Mouse (Mus musculus) lung, postnatal 36 days (tissue): ENCODE measurements around the gene C1qtnf3.

Experiments used
- DNase-seq: peaks from one replicate; pipeline ENCODE4 v3.0.0; 2022; ENCODE audit warnings: mixed read lengths

The C1qtnf3 gene

DNA sequence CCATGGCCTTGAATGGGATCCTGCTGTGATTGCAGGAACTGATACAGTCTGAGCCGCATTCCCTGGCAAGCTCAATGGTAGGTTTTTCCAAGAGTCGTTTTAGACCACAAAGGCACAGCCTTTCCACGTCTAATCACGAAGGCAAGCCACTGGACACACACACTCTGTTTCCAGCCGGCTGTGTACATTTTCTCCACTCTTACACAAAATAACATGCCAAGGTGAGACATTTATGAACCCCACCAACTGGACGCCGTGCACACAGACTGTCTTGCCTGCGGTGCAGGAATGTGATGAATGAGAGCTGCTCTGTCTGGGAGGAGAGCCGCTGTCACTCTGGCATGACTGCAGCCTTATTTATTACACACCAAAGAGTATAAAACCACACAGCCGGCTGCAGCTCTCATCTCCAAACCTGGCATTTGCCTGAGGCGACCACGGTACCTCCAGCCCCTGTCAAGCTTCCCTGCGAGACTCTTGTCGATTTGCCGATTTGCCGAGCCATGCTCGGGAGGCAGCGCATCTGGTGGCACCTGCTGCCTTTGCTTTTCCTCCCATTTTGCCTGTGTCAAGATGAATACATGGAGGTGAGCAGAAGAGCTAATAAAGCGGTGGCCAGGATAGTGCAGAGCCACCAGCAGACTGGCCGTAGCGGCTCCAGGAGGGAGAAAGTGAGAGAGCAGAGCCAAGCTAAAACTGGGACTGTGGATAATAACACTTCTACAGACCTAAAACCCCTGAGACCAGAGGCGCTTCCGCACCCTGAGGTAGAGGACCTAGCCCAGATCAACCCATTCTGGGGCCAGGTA is at the start of gene C1qtnf3:
Gene C1qtnf3, plus strand, starts transcription at position 382 of the 809 bp plus-strand sequence.
- DNase-seq = no peak

DNA sequence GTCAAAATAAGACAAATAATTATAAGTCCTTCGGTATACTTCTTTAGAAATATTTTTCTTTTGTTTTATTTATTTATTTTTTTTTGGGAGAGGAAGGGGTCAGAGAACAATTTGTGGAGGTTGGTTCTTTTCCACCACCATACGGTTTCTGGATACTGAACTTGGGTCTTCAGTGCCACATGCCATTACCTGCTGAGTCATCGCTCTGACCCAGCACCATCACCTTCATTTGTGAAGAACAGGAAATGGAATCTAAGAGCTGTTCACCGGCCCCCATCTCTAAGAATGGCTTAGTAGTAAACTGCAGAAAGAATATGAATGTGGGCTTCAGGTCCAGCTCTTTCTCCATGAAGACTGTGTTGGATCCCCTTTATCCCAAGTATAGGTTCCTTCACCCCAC is 49.8 kb upstream of the C1qtnf3 start:
- DNase-seq = no peak

- no peak for DNase-seq
Observed at GRCm38 (mm10) chr15:10916611-10917311, 35.4 kb upstream of the C1qtnf3 start.

GRCm38 (mm10) chr15:10917312-10917660 is 34.8 kb upstream of the C1qtnf3 start:
- DNase-seq = no peak

DNA sequence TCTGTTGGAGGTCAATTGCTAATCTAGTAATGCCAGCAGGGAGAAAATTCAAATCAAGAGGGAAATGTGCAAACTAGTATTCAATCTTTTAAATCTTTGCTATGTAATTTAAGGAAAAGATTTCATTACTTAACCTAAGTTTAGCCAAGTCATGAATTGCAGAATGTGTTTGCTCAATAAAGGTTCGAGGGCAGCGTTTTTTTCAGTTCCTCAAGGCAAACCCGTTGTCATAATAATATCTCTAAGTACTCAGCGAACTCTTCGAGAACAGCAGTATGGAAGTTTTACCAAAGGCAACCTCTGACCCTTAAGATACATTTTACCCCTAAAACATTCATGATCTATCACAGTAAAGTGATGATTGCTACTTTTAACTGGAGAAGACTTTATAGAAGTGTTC is 31.9 kb upstream of the C1qtnf3 start:
- DNase-seq = no peak

GRCm38 (mm10) chr15:10921064-10921463 is 31.1 kb upstream of the C1qtnf3 start:
- peak; percentile 7 for DNase-seq

- no peak for DNase-seq
Observed at GRCm38 (mm10) chr15:10922061-10922460, 30.1 kb upstream of the C1qtnf3 start.

GRCm38 (mm10) chr15:10922570-10922969 is 29.6 kb upstream of the C1qtnf3 start:
- DNase-seq = no peak

DNA sequence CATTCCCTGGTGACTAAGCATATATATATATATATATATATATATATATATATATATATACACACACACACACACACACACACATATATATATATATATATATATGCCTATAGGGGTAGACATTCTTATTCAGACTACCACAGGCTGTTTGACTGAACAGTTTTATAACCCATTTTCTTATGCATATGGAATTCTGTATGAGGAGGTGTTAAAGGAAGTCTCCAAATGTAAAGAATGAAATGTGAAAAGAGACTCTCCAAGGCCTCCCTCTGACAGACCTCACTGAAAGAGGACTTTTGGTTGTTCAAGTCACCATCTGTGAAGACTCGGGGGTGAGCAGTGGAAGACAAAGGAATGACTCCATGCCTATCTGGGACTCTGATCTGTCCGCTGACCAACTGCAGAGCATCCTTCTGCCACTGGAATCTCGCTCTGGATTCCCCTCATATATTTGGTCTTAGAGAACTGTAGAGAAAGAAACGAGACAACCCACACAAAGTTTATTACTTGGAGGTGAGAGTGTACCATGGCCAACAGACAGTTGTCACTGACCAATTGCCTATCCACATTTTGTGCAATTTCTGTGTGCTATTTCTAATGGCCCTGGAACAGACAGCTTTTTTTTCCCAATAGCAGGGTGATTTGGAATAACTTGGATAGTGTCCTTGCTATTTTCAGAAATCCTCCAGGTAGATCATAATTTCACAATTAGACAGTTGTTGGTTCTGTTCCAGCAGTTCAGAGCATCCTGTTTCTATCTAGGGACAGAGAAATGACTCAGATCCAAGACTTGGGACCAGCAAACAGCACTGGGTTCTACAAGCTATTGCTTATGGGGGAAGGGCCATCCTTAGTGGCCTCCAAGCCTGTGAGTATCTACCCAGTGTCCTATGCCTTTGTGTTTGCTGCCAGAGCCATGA is 28.8 kb upstream of the C1qtnf3 start:
- DNase-seq = no peak

DNA sequence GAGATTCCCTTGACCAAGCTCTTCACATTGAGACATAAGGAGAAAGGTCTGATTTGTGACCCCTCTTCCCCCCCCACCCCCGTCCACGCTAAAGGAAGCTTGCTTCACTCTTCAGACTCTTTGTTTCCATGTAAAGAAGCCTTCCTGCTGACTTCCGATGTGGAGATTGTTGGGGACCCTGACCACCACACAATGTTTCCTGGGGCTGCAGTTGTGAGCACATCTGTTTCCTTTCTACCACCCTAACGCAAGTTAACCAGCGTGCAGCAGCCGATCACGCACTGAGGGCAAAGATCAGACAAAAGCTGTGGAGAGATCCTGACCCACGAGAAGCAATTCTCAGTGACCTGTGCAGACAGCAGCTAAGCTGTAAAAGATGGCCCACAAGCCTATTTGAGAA is 24.8 kb upstream of the C1qtnf3 start:
- no peak for DNase-seq

DNA sequence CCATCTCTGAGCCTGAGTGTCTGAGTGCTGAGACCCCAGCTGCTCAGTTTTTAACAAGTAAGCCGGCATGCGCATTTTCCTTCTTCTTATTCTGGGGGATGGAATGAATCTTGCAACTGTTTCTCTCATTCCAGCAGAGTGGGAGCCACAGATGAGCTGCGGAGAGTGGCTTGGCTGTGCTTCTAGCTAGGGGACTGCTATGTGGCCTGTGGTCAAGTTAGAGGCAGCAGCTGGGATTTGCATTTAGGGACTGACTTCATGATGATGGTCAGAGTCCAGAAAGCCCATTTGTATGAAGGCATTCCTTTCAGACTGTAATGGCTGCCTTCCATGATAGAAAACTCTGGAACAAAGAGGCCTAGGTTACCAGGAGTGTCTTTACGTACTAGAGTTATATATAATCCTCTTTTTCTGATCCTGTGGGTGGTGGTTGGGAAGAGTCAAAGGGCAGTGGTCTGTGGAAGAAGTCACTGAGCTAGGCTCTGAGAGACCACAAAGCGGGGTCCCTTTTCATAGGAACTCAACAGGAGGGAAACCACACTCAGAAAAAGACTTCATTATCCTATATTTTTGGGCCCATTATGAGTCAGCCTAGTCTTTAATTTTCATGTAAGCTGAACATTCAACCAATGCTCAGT is 23.4 kb upstream of the C1qtnf3 start:
- no peak for DNase-seq

GRCm38 (mm10) chr15:10933930-10934329 is 18.2 kb upstream of the C1qtnf3 start:
- DNase-seq = no peak

DNA sequence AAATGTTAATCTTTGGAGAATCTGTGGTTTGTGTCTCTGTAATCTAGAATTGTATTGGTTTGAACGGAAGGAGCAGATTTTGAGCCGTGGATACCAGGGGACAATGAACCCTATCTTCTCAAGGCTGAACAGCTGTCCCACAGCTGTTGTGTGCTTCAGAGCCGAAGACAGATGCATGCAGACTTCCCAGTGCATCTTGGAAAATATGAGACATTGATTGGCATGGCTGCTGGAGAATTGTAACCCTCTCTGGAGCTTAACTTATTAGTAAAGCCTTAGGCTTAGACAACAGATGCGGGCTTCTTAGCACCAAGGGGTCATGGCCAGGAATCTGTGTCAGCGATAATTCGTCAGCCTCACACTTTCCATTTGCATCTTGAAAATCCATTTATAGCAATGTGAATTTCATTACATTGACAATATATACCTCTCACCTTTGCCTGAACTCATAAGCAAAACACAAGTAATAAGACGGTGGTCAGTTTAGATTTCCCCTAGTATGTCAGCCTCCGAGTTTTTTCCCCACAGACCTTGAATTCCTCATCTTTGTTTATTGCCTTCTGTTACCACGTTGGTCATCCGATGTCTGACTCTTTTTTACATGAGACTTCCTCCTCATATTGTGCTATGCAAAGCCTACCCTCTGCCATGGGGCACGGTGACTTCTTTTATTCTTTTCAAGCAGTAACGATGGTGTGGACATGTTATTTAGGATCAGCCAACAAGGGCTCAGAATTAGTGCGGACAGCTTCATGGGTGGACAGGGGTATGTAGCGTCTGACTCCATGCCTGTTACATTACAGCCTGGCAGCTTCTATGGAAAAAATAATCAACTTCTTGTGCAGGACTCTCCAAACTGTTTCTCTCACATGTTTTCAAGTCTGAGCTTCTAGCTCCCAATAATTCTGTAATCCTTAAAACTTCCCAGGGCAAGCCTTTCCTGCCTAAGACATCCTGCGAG is 11.7 kb upstream of the C1qtnf3 start:
- DNase-seq = peak; percentile 28

DNA sequence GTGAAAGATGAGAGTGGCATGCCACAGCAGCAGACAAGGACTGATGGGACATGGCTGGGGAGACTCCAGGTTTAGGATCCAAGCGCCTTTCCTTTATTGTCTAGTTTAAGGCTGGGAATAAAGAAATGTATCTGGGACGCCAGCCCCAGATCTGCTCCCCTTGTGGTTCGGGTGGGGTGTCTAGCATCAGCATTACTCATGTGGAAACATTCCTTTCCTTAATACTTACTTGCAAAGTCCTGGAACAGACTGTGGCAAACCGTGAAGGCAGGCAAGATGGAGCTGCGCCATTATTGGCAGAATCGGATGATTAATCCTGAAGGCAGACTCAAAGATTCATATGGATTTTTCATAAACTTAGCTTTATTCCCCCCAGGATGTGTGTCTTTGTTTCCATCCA is 10.2 kb upstream of the C1qtnf3 start:
- DNase-seq = no peak

- no peak for DNase-seq
Observed at GRCm38 (mm10) chr15:10947852-10948251, 4.3 kb upstream of the C1qtnf3 start.

DNA sequence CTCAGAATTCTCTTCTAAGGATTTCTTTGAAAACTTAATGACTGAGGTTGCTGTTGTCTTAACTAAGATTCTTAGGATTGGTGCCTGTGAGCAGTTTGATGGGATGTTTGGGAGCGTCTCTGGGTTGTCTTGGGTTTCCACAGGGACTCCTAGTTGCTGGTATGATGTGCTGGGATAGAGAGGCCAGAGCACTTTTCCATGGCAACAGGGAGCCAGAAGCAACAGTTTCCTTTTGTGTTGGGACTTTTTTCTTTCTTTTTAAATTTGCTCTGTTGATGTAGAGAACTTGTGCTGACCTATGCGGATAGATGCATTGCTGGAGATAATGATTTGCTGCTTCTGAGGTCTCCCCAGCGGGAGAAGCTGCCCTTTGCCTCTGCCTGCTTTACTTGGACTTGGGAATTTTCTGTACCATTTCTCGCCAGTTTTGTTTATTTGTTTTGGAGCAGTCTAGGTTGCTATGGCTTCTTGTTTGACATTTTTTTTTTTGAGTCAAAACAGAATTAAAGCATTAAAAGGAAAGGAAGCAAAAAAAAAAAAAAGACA is 701 bp downstream of the C1qtnf3 start:
- DNase-seq = no peak

- DNase-seq = no peak
Observed at GRCm38 (mm10) chr15:10953465-10953864, 1.3 kb downstream of the C1qtnf3 start.

DNA sequence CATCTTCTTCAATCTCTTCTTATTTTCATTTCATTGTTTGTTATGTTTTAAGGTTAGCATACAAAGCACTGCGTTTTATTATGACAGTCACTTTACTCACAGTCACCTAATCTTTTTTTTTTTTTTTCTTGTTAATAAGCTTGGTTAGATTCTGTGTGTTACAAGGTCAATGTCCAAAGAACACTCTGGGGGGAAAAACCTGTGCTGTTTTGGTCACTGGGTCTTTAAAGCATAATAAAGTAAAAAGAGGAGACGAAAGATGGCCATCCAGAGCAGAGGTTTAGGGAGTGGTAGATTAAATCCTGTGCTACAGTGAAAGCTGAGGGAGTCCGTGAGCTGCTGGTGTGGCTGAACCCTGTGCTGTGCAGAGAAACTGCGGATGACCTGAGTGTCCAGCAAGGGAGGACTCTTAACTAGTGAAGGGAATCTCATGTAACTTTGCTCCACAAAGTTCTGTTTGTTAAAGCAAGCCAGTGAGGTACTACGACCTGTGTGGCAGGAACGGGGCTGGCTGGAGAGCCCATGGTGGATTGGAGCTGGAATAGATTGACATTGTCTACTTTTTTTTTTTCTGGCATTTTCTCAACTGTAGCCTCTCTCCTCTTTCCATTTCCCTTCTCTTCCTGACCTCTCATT is 2.4 kb downstream of the C1qtnf3 start:
- DNase-seq = no peak

GRCm38 (mm10) chr15:10955156-10955555 is 3.0 kb downstream of the C1qtnf3 start:
- no peak for DNase-seq

DNA sequence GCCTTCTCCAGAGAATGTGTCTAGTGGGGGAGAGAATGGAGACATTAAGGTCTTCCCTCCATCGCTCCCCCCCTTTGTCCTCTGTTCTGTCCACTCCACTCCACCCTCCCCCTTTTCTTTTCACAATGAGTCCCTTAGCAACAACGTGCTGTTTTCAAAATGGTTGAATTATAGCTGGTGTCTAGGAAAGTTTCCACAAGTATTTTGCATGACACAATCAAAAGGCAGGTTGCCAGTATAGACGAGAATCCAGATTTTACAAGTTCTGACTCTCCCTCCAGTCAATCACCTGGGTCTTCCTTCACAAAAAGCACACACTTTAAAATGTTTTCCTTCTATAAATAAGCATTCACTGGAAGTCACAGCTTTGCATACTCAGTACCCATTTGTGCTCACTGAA is 4.6 kb downstream of the C1qtnf3 start:
- no peak for DNase-seq
